Mouse (Mus musculus) ES-E14 (cell line): Measurements from ENCODE around the gene Pygo1. TPM values are rescaled to one million over a fixed set of nuclear protein-coding genes. Genes with fewer than 3 reads are reported as not detected.

Experiments used
- DNase-seq: peaks from one replicate; pipeline ENCODE4 v3.0.0-alpha.2; 2013; ENCODE audit warnings: low read depth, low spot score
- H3K27ac ChIP-seq: 2 replicates; pipeline ENCODE4 v1.5.1; 2012; ENCODE audit warnings: low read depth, mild to moderate bottlenecking, low read length, moderate library complexity, mixed read lengths; ENCODE audit not compliant: poor library complexity, insufficient read depth, severe bottlenecking
- H3K36me3 ChIP-seq: 2 replicates; pipeline ENCODE4 v1.6.1; 2012; ENCODE audit warnings: mild to moderate bottlenecking, low read length, moderate library complexity, mixed read lengths; ENCODE audit not compliant: control insufficient read depth, poor library complexity, insufficient read depth, severe bottlenecking
- H3K4me1 ChIP-seq, 2 experiments: fragments of 150-350 bp in 1 of 2; sonication (generic) in 1 of 2; 2 replicates each; pipeline ENCODE4 v1.6.1; 2012; ENCODE audit warnings: low read length in 2 of 2, mild to moderate bottlenecking in 1 of 2, mixed read lengths in 1 of 2; ENCODE audit not compliant: control insufficient read depth in 2 of 2, insufficient read depth in 2 of 2, poor library complexity in 1 of 2
- H3K4me3 ChIP-seq, 2 experiments: fragments of 150-350 bp in 1 of 2; sonication (generic) in 1 of 2; 2 replicates each; pipeline ENCODE4 v1.5.1; 2012; ENCODE audit warnings: low read length in 2 of 2, low read depth in 1 of 2, mild to moderate bottlenecking in 1 of 2, mixed read lengths in 1 of 2; ENCODE audit not compliant: insufficient read depth in 1 of 2, poor library complexity in 1 of 2, severe bottlenecking in 1 of 2
- H3K9ac ChIP-seq: 2 replicates; pipeline ENCODE4 v1.6.1; 2012; ENCODE audit warnings: low read depth, mild to moderate bottlenecking, low read length, mixed read lengths; ENCODE audit not compliant: poor library complexity, insufficient read depth, severe bottlenecking
- H3K9me3 ChIP-seq: fragments of 150-350 bp; sonication (generic); 2 replicates; pipeline ENCODE4 v1.6.1; 2012; ENCODE audit warnings: low read depth, mild to moderate bottlenecking, low read length; ENCODE audit not compliant: control insufficient read depth, insufficient read depth
- CHD2 ChIP-seq: IDR thresholded peaks from 2 replicates; pipeline ENCODE4 v1.6.1; 2014; ENCODE audit warnings: mild to moderate bottlenecking, low read depth, low read length, inconsistent platforms
- HCFC1 ChIP-seq: IDR thresholded peaks from 2 replicates; pipeline ENCODE4 v1.6.1; 2012; ENCODE audit warnings: low read length, inconsistent platforms, borderline replicate concordance; ENCODE audit not compliant: insufficient read depth
- MAFK ChIP-seq: IDR thresholded peaks from 2 replicates; pipeline ENCODE4 v1.6.1; 2014; ENCODE audit warnings: mild to moderate bottlenecking, low read depth, low read length, inconsistent platforms; ENCODE audit not compliant: insufficient read depth
- ZC3H11A ChIP-seq: IDR thresholded peaks from 2 replicates; pipeline ENCODE4 v1.6.1; 2012; ENCODE audit warnings: low read depth, mild to moderate bottlenecking, inconsistent platforms, low read length, borderline replicate concordance
- ZNF384 ChIP-seq: IDR thresholded peaks from 2 replicates; pipeline ENCODE4 v1.6.1; 2012; ENCODE audit warnings: low read depth, low read length, inconsistent platforms
- in situ Hi-C, 2 experiments: fragments of 600-800 bp; cut with MboI; formaldehyde crosslinking; loops; one replicate each; pipeline ENCODE4 v1.15.1; 2025; ENCODE audit warnings: low sequenced_read_pairs in 2 of 2, inconsistent platforms in 1 of 2; ENCODE audit not compliant: unreplicated experiment in 2 of 2
- total RNA-seq: library from RNA; depleted of rRNA; stranded (reverse); fragments of 300-350 nt; gene quantifications from 2 replicates; pipeline ENCODE4 v1.2.3, GENCODE M21; 2012

The Pygo1 gene
- total RNA-seq, 1 experiment, result 0.58 TPM

DNA sequence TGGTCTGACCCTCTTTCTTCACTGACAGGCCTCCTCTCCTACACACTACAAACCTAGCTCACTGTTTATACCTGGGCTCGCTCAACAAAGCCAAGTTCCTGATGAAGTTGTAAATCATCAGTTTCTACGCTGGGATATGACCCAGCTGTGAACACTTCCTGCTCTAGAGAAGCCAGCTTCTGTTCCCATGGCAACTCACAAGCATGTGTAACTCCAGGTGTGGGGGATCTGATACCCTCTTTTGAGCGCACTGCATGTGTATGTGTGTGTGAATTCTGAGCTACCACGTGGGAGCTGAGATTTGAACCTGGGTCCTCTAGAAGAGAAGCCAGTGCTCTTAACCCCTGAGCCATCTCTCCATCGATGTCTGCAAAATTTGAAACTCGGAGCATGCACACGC is 24.1 kb downstream of the Pygo1 start:
- Histone ChIP-seq H3K9me3 (no peaks in the 10 kb centered on the region), H3K4me3 (no peak overlapping the region), H3K27ac (no peak overlapping the region), H3K9ac (no peak overlapping the region), H3K4me1 (no peaks in the 10 kb centered on the region), H3K36me3 (no peaks in the 10 kb centered on the region)
- TF ChIP-seq ZC3H11A (no peak), ZNF384 (no peak), CHD2 (no peak), HCFC1 (no peak), MAFK (no peak)
- in situ Hi-C loops, result no loop called here
- no peak for DNase-seq

DNA sequence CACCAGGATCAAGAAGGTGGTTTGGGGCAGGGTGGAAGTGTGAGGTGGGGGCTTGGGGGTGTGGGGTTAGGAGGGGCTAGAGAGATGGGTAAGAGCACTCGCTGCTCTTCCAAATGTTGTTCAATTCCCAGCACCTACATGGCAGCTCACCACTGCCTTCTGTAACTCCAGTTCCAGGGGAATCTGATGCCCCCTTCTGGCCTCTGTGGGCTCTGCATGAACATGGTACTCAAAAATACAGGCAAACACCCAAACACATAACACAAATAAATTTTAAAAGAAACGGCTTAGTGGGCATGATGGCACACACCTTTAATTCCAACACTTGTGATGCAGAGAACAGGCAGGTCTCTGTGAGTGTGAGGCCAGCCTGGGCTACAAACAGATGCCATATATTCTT is 29.3 kb downstream of the Pygo1 start:
- H3K36me3 ChIP-seq, result no peaks in the 10 kb centered on the region
- no peaks in the 10 kb centered on the region for H3K4me1 ChIP-seq
- no peak overlapping the region for H3K9ac ChIP-seq
- no peaks in the 10 kb centered on the region for H3K9me3 ChIP-seq
- no peak overlapping the region for H3K4me3 ChIP-seq
- TF ChIP-seq CHD2 (no peak), MAFK (no peak), HCFC1 (no peak), ZC3H11A (no peak), ZNF384 (no peak)
- peak; percentile 54 for DNase-seq
- in situ Hi-C loops, result no loop called here
- H3K27ac ChIP-seq, result no peak overlapping the region

DNA sequence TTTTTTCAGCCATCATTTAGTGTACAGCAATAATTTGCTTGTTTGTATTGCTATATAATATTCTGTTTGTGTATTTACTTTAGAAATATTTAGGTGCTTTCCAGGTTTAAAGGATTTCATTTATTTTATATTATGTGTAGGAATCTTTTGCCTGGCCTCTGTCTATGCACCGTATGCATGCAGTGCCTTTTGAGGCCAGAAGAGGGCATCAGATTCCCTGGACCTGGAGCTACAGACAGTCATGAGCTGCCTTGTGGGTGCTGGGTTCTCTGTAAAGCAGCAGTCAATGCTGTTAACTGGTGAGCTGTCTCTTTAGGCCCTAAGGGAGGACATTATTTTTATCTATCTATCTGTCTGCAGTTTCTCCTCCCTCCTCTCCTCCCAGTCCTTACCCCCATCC is 30.1 kb downstream of the Pygo1 start:
- Histone ChIP-seq H3K4me3 (no peak overlapping the region), H3K36me3 (no peaks in the 10 kb centered on the region), H3K9me3 (no peaks in the 10 kb centered on the region), H3K27ac (no peak overlapping the region), H3K9ac (no peak overlapping the region), H3K4me1 (no peaks in the 10 kb centered on the region)
- TF ChIP-seq ZC3H11A, result peak; percentile 36; the same call in 1 of the 2 replicates
- TF ChIP-seq ZNF384, result 0 out of 2 replicates have a peak, but pooled peaks have one; percentile 48
- TF ChIP-seq CHD2, result no peak
- DNase-seq, result peak; percentile 52
- in situ Hi-C loops, result no loop called here

DNA sequence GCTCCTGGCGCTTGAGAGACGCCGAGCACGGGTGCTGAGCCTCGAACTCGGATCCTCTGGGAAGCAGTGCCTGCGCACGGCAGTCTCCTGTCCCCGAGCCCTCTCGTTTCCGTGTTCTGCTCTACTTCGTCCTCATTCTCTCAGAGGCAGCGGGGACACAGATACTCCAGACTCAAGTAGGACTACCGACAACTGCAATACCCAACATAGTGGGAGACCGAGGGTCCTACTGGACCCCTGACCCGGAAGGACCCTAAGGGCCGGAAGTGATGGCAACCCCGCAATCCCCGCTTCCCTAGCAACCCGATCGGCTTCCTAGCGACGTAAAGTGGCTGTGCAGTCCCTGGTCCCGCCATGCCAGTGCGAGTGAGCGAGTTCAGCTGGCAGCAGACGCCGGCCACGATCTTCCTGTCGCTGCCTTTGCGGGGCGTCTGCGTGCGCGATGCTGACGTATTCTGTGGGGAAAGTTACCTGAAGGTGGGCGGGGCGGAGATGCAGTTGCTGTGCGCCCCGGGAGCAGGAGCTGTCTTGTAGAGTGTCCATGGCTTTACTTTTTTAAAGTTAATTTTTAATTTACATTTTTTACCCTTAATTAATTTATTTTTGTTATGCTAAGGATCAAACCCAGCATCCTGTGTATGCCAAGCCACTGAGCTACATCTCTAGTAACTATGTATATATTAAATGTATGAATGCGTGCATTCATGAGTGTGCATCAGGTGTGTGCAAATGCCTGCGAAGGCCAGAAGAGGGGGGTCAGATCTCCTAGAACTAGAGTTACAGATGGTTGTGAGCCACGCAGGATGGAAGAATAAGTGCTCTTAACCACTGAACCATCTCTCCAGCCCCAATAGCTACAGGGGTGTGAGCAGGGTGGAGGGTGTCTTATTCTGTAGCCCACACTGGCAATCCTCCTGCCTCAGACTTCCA is 33.3 kb downstream of the Pygo1 start, which contains the start of the genes Dyx1c1 and Gm44503:
Dyx1c1 (plus strand) TSS at position 265 of the 930 bp plus-strand sequence.
Gm44503 (plus strand) TSS at position 332 of the 930 bp plus-strand sequence.
- Histone ChIP-seq H3K4me1 (peaks cover 5% of the 10 kb centered on the region in 2 experiments; a peak in 3 of 4 replicates), H3K9me3 (no peaks in the 10 kb centered on the region), H3K36me3 (no peaks in the 10 kb centered on the region), H3K4me3 (peak within 1 kb of the TSS; percentile 82 to 92), H3K27ac (peak within 1 kb of the TSS; percentile 8; the same call in 1 of the 2 replicates), H3K9ac (peak within 1 kb of the TSS; percentile 77)
- in situ Hi-C loops, result no loop called here
- peak; percentile 68 for DNase-seq
- TF ChIP-seq HCFC1 (peak; percentile 45; the same call in 1 of the 2 replicates), ZC3H11A (no peak)
